Mouse (Mus musculus) midbrain, embryonic 12.5 days (tissue): ENCODE measurements at regions not wholly inside any gene's neighbourhood (a gene's known extent, or its start where the extent isn't known, plus 50 kb on each side); places are given as distances from the start of the nearest gene placed in this dataset.

Experiments
- ATAC-seq: fragments of 200-750 bp; cut with Nextera tagmentation; 2 replicates; pipeline ENCODE4 v1.8.0; 2017; ENCODE audit warnings: low read depth, moderate TSS enrichment, moderate library complexity; ENCODE audit not compliant: low FRiP score
- H3K27ac ChIP-seq: fragments of 300-500 bp; sonication (generic); replicated peaks from 2 replicates; pipeline ENCODE4 v1.5.1; 2016; ENCODE audit warnings: mild to moderate bottlenecking
- H3K27me3 ChIP-seq: fragments of 300-500 bp; sonication (generic); 2 replicates; pipeline ENCODE4 v1.6.1; 2016; ENCODE audit warnings: mild to moderate bottlenecking
- H3K36me3 ChIP-seq: fragments of 300-500 bp; sonication (generic); 2 replicates; pipeline ENCODE4 v1.6.1; 2016
- H3K4me1 ChIP-seq: fragments of 300-500 bp; sonication (generic); 2 replicates; pipeline ENCODE4 v1.6.1; 2016
- H3K4me2 ChIP-seq: fragments of 300-500 bp; sonication (generic); replicated peaks from 2 replicates; pipeline ENCODE4 v1.6.1; 2016; ENCODE audit warnings: mild to moderate bottlenecking, moderate library complexity
- H3K4me3 ChIP-seq: fragments of 300-500 bp; sonication (generic); 2 replicates; pipeline ENCODE4 v1.5.1; 2016; ENCODE audit warnings: mild to moderate bottlenecking
- H3K9ac ChIP-seq: fragments of 300-500 bp; sonication (generic); replicated peaks from 2 replicates; pipeline ENCODE4 v1.6.1; 2016; ENCODE audit warnings: mild to moderate bottlenecking, moderate library complexity
- H3K9me3 ChIP-seq: fragments of 300-500 bp; sonication (generic); 2 replicates; pipeline ENCODE4 v1.6.1; 2016; ENCODE audit warnings: mild to moderate bottlenecking
- WGBS: fragments of 180-500 bp; shearing (Covaris S2); methylation state at CpG from one replicate; pipeline ENCODE4 v1.1.7; 2016; 5-methylcytosine and 5-hydroxymethylcytosine counted together

DNA sequence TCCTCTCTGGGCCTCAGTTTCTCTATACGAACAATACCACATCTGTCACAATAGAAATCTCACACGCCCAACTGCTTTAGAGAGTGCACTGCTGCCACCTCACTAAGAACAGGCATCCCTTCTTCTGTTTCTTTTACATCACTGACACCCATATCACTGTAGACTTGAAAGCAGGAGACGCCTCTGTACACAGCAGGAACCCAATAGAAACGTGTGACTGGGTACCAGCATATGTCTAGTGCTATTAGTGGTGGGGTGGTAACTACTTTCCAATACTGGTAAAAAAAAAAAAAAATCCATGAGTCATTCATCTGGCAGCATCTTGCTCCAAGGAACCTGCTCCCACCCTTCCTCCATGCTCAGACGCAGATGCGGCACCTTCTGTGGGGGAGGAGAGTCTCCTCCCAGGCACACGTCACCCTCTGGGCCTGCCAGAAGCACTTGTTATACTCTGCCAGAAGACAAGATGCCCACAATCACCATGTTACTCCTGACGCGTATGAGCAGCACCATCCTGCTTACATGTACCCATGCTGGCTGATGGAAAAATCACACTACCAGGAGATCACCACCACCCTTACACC is 151.3 kb upstream of the Plxna4 start:
- WGBS = 90% methylated on average over 9 of the region's 9 CpGs
- Histone ChIP-seq H3K27me3 (no peaks in the 10 kb centered on the region), H3K4me3 (no peak overlapping the region), H3K36me3 (no peaks in the 10 kb centered on the region), H3K9ac (no peak overlapping the region), H3K4me2 (no peak overlapping the region), H3K9me3 (no peaks in the 10 kb centered on the region), H3K27ac (no peak overlapping the region), H3K4me1 (no peaks in the 10 kb centered on the region)
- ATAC-seq = no peak

GRCm38 (mm10) chr6:32728706-32729105 is 140.7 kb upstream of the Plxna4 start:
- no peaks in the 10 kb centered on the region for H3K36me3 ChIP-seq
- no peak overlapping the region for H3K4me2 ChIP-seq
- no peaks in the 10 kb centered on the region for H3K9me3 ChIP-seq
- H3K27me3 ChIP-seq = no peaks in the 10 kb centered on the region
- no peak for ATAC-seq
- no peak overlapping the region for H3K27ac ChIP-seq
- no peak overlapping the region for H3K4me3 ChIP-seq
- WGBS = 14% methylated on average over 2 of the region's 2 CpGs
- H3K9ac ChIP-seq = no peak overlapping the region
- H3K4me1 ChIP-seq = 0 out of 2 replicates have a peak, but pooled peaks cover 4% of the 10 kb centered on the region

DNA sequence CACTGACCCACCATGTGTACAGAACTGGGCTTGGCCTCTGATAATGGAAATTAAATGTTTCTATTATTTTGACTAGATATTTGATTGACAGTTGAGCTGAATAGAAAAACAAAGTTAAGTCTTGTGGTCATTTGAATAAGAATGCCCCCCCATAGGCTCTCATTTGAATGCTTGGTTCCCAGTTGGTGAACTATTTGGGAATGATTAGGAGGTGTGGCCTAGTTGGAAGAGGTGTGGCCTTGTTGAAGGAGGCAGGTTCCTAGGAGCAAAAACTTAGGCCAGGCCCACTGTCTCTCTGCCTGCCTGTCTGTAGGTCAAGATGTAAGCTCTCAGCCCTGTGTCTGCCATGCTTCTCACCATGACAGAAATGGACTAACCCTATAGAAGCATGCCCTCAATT is 138.6 kb upstream of the Plxna4 start:
- Histone ChIP-seq H3K9me3 (no peaks in the 10 kb centered on the region), H3K4me3 (no peak overlapping the region), H3K27me3 (no peaks in the 10 kb centered on the region), H3K4me2 (no peak overlapping the region), H3K4me1 (0 out of 2 replicates have a peak, but pooled peaks cover 4% of the 10 kb centered on the region), H3K36me3 (no peaks in the 10 kb centered on the region), H3K9ac (no peak overlapping the region), H3K27ac (no peak overlapping the region)
- ATAC-seq = no peak

- 84% methylated on average over 5 of the region's 5 CpGs for WGBS
- Histone ChIP-seq H3K36me3 (no peaks in the 10 kb centered on the region), H3K4me3 (no peak overlapping the region), H3K4me1 (no peaks in the 10 kb centered on the region), H3K9me3 (no peaks in the 10 kb centered on the region), H3K27me3 (no peaks in the 10 kb centered on the region), H3K27ac (no peak overlapping the region), H3K4me2 (no peak overlapping the region), H3K9ac (no peak overlapping the region)
- no peak for ATAC-seq
Measured at GRCm38 (mm10) chr6:32717860-32718259, 129.9 kb upstream of the Plxna4 start.

- no peaks in the 10 kb centered on the region for H3K36me3 ChIP-seq
- WGBS = 86% methylated on average over 1 of the region's 1 CpGs
- H3K4me1 ChIP-seq = no peaks in the 10 kb centered on the region; the same call in 1 of the 2 replicates
- no peak overlapping the region for H3K4me3 ChIP-seq
- no peak overlapping the region for H3K27ac ChIP-seq
- no peaks in the 10 kb centered on the region for H3K9me3 ChIP-seq
- peaks cover 6% of the 10 kb centered on the region; the same call in 1 of the 2 replicates for H3K27me3 ChIP-seq
- no peak overlapping the region for H3K4me2 ChIP-seq
- no peak for ATAC-seq
- H3K9ac ChIP-seq = no peak overlapping the region
Measured at GRCm38 (mm10) chr6:32715137-32715536, 127.1 kb upstream of the Plxna4 start.

DNA sequence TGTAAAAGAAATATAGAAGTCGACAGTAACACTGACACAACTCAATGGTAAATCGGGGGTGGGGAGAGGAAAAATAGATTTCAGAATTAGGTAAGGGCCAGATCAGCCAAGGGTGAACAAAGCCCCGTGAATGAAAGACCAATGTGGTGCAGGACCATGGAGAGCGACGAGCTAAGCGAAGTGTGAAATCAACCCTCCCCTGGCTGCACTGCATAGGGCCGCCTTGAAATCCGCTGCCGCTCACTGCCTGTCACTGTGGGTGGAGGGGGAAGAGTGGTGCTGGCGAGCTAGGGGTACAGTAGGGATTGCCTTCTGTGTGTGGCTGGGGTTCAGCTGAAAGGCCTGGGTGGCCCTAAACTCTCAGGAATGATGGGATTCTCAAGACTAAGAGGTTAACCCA is 122.2 kb upstream of the Plxna4 start:
- Histone ChIP-seq H3K4me1 (no peaks in the 10 kb centered on the region; the same call in 1 of the 2 replicates), H3K27ac (no peak overlapping the region), H3K4me3 (no peak overlapping the region), H3K9ac (no peak overlapping the region), H3K36me3 (no peaks in the 10 kb centered on the region), H3K9me3 (no peaks in the 10 kb centered on the region), H3K27me3 (peaks cover 9% of the 10 kb centered on the region), H3K4me2 (no peak overlapping the region)
- ATAC-seq = peak; percentile 52; the same call in 1 of the 2 replicates
- 7% methylated on average over 10 of the region's 10 CpGs for WGBS

DNA sequence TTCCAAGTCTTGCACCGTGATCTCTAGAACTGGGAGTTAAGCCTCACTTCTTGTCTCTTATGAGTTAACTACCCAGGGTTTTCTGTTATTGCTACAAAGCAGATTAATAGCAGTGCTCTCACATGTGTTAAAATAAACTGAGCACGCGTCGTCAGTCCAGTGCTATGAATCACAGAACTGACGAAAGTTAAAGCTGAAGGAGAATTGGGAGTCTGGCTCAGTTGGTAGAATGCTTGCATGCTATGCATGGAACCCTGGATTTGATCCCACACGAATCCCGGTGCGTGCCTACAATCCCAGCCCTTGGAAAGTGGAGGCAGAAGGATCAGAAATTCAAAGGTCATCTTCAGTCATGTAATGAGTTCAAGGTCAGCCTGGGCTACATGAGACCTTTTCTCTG is 121.6 kb upstream of the Plxna4 start:
- no peaks in the 10 kb centered on the region; the same call in 1 of the 2 replicates for H3K4me1 ChIP-seq
- 86% methylated on average over 8 of the region's 8 CpGs for WGBS
- no peaks in the 10 kb centered on the region for H3K36me3 ChIP-seq
- no peaks in the 10 kb centered on the region for H3K9me3 ChIP-seq
- H3K27ac ChIP-seq = no peak overlapping the region
- no peak overlapping the region for H3K9ac ChIP-seq
- ATAC-seq = no peak
- H3K4me3 ChIP-seq = no peak overlapping the region
- H3K4me2 ChIP-seq = no peak overlapping the region
- peaks cover 9% of the 10 kb centered on the region for H3K27me3 ChIP-seq

DNA sequence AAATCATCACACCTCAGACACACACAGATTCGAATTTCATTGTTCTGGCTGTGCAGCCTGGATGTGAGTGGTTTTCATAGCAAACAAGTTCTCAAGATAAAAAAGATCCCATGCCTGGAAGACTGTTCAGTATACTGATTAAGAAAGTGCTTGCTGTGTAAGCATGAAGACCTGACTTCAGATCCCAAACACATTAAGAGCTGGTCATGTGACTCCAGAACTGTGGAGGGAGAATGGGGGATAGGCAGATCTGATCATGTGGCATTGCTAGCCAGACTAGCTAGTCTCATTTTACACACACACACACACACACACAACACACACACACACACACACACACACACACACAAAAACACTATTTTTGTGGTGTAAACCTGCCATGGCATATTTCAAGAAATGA is 119.4 kb upstream of the Plxna4 start:
- no peak for ATAC-seq
- Histone ChIP-seq H3K9me3 (no peaks in the 10 kb centered on the region), H3K27me3 (peaks cover 9% of the 10 kb centered on the region), H3K36me3 (no peaks in the 10 kb centered on the region), H3K4me1 (no peaks in the 10 kb centered on the region; the same call in 1 of the 2 replicates), H3K27ac (no peak overlapping the region), H3K4me3 (no peak overlapping the region), H3K9ac (no peak overlapping the region), H3K4me2 (no peak overlapping the region)
- WGBS = 68% methylated on average over 1 of the region's 1 CpGs

- Histone ChIP-seq H3K4me2 (no peak overlapping the region), H3K4me3 (no peak overlapping the region), H3K9ac (no peak overlapping the region), H3K27ac (no peak overlapping the region), H3K4me1 (no peaks in the 10 kb centered on the region; the same call in 1 of the 2 replicates), H3K9me3 (no peaks in the 10 kb centered on the region), H3K27me3 (peaks cover 9% of the 10 kb centered on the region), H3K36me3 (no peaks in the 10 kb centered on the region)
- 23% methylated on average over 1 of the region's 1 CpGs for WGBS
- ATAC-seq = no peak
Measured at GRCm38 (mm10) chr6:32706376-32706775, 118.4 kb upstream of the Plxna4 start.

- Histone ChIP-seq H3K9ac (no peak overlapping the region), H3K27ac (no peak overlapping the region), H3K4me2 (no peak overlapping the region), H3K27me3 (peaks cover 3% of the 10 kb centered on the region; the same call in 1 of the 2 replicates), H3K9me3 (no peaks in the 10 kb centered on the region), H3K4me1 (no peaks in the 10 kb centered on the region), H3K36me3 (no peaks in the 10 kb centered on the region), H3K4me3 (no peak overlapping the region)
- no peak for ATAC-seq
- 91% methylated on average over 8 of the region's 8 CpGs for WGBS
Measured at GRCm38 (mm10) chr6:32703466-32703865, 115.5 kb upstream of the Plxna4 start.

- H3K9me3 ChIP-seq = no peaks in the 10 kb centered on the region
- 91% methylated on average over 11 of the region's 11 CpGs for WGBS
- no peak overlapping the region for H3K27ac ChIP-seq
- no peaks in the 10 kb centered on the region for H3K4me1 ChIP-seq
- no peak overlapping the region for H3K4me3 ChIP-seq
- no peak for ATAC-seq
- no peaks in the 10 kb centered on the region for H3K36me3 ChIP-seq
- no peak overlapping the region for H3K4me2 ChIP-seq
- H3K9ac ChIP-seq = no peak overlapping the region
- H3K27me3 ChIP-seq = peaks cover 3% of the 10 kb centered on the region; the same call in 1 of the 2 replicates
Measured at GRCm38 (mm10) chr6:32702245-32702791, 114.3 kb upstream of the Plxna4 start.

GRCm38 (mm10) chr6:32699811-32700210 is 111.8 kb upstream of the Plxna4 start:
- no peak overlapping the region for H3K4me2 ChIP-seq
- WGBS = 97% methylated on average over 1 of the region's 1 CpGs
- no peaks in the 10 kb centered on the region for H3K9me3 ChIP-seq
- ATAC-seq = no peak
- H3K27ac ChIP-seq = no peak overlapping the region
- no peak overlapping the region for H3K4me3 ChIP-seq
- no peaks in the 10 kb centered on the region for H3K4me1 ChIP-seq
- no peaks in the 10 kb centered on the region for H3K27me3 ChIP-seq
- no peaks in the 10 kb centered on the region for H3K36me3 ChIP-seq
- no peak overlapping the region for H3K9ac ChIP-seq
